Mouse (Mus musculus) kidney, postnatal 4 days (tissue): ENCODE measurements around the gene Drap1.
"Not testable (repeated sequence)": the region's sequence is repeated elsewhere in the genome, so short reads cannot be mapped to it uniquely, and the experiment has no call there.

Source experiments
- DNase-seq, 2 experiments: peaks; one replicate each; pipeline ENCODE4 v3.0.0; 2021; ENCODE audit warnings: mixed read lengths in 2 of 2

Gene Drap1

DNA sequence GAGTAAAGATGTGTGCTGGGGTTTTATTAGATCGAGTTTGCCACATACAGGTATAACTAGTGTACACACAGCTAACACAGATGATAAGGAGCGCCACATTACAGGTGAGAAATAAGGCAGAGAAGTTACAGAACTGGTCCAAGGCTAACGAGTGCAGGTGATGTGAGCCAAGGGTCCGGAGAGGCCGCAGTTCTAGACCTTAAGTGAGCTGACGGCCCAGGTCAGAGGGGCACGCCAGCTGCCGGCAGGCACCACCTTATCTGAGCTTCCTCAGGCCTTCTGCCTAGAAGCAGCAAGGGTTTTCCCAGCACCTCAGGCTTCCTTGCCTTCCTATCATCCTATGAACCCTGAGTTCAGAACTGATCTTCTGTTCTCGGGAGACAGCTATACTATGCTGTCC, 5.1 kb downstream of the Drap1 start:
- DNase-seq = no peak

DNA sequence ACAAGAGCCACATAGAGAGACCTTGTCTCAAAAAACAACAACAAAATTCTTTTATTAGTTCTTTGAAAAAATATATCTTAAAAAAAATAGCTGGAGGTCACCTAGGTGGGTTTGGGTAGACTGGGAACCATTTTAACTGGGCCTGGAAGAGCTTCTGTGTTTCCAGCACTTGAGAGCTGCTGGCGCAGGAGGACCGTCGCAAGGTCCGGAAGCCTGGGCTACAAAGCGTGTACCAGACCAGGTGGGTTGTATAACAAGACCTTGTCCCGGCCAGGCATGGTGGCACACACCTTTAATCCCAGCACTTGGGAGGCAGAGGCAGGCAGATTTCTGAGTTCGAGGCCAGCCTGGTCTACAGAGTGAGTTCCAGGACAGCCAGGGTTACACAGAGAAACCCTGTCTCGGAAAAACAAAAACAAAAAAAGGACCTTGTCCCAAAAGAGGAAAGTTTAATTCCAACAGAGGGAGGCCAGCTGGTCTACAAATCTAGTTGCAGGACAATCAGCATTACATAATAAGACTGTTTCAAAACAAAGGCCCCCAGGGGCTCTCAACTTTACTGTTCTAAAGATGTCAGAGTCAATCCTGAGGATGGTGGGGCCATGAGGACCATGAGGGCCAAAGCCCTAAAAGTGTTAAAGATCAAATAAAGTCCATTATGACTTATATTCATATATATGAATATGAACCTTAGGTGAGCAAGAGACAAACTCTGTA, 5.9 kb downstream of the Drap1 start:
- DNase-seq = no peak

GRCm38 (mm10) chr19:5414534-5414957, 10.2 kb downstream of the Drap1 start:
- DNase-seq = no peak

DNA sequence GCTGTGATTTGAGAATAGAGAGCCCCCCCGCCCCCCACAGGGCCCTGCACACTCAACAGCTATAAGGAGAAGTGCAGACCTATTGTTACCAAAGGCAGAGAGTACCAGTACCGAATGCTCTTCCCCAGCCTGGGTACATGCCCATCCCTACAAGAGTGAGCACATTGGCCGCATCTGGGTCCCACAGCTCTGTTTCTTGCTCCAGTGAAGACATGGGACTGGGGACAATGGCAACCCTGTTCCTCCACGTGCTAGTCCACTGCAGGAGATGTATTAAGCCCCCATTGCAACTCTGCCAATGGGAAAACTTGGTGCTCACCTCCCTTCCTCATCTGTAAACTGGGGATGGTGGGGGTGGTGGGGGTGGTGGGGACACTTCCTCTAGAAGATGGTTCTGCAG, 10.9 kb downstream of the Drap1 start:
- DNase-seq = no peak

GRCm38 (mm10) chr19:5411961-5412360, 12.8 kb downstream of the Drap1 start:
- no peak for DNase-seq

DNA sequence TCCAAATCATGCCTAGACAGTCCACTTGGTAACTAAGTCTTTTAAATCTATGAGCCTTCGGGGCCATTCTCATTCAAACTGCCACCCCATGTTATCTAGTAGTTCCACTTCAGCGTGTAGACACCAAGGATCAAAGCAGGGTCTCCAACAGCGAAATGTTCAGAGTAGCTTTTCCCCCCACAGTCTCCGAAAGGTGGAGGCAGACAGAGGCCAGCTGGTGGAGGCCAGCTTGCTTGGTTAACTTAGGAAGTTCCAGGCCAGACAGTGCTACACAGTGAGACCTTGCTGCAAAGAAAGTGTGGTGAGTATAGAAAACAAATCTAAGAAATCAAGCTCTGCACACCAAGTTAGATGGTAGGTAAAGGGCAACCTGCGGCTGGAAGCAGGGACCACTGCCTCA, 14.1 kb downstream of the Drap1 start:
- DNase-seq = no peak

- DNase-seq = peak; percentile 41 to 58
Observed at GRCm38 (mm10) chr19:5409068-5409467, 15.7 kb downstream of the Drap1 start.

- DNase-seq = no peak
Observed at GRCm38 (mm10) chr19:5408057-5409001, 16.4 kb downstream of the Drap1 start.

- peak; percentile 76 to 83 for DNase-seq
Observed at GRCm38 (mm10) chr19:5407133-5407532, 17.6 kb downstream of the Drap1 start.

DNA sequence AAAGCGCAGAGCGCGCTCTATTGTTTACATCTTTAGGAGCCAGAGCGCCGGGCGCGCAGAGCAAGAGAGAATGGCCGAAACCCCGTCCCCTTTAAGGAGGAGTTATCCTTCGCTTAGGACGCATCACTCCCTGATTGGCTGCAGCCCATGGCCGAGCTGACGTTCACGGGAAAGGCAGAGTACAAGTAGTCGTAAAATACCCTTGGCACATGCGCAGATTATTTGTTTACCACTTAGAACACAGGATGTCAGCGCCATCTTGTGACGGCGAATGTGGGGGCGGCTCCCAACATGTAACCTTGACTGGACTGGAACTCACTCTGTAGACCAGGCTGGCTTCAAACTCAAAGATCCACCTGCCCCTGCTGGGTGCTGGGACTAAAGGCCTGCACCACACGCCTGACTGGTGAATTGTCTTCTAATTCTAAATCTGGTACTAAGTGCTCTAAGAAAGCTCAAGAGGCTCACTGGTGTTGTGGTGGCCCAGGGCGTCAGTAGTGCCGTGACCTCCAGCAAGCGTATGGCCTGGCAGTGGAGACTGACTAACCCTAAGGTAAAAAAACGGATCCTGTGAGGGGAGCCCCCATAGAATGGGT, 18.1 kb downstream of the Drap1 start:
- DNase-seq = peak; percentile 56 to 71

DNA sequence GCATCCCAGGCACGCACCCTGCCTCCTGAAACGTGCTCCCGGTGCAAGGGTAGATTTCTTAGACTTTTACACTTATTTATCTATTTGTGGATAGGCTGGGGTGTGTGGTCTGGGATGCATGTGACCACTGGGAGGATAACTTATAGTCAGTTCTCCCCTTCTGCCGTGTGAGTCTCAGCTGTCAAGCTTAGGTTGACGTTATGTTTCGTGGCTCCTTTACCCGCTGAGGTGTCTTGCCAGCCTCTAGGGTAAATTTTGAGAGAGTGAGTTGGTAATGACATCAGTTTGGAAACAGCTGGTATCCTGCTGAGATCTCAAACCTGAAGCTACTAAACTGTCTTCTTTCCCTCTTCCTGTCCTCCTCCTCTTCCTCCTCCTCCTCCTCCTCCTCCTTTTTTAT, 18.9 kb downstream of the Drap1 start:
- DNase-seq = no peak

- peak; percentile 32 to 52 for DNase-seq
Observed at GRCm38 (mm10) chr19:5402293-5402692, 22.5 kb downstream of the Drap1 start, which contains the start of gene Tsga10ip. Tsga10ip (minus strand) TSS chr19:5402526.

DNA sequence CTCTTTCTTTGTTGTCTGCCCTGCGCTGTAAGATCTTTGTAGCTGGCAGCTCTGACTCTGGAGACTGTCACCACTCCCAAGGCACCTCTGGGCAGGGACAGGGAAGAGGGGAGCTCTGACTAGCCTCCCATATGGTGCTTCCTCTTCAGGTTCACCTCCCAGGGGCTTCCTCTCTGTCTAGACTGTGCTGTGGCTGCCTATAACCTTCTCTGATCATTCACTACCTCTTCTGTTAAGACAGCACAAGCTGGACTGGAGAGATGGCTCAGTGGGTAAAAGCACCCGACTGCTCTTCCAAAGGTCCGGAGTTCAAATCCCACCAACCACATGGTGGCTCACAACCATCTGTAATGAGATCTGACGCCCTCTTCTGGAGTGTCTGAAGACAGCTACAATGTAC, 23.7 kb downstream of the Drap1 start:
- DNase-seq = not testable (repeated sequence)

- DNase-seq = no peak
Observed at GRCm38 (mm10) chr19:5395371-5395770, 29.4 kb downstream of the Drap1 start.

DNA sequence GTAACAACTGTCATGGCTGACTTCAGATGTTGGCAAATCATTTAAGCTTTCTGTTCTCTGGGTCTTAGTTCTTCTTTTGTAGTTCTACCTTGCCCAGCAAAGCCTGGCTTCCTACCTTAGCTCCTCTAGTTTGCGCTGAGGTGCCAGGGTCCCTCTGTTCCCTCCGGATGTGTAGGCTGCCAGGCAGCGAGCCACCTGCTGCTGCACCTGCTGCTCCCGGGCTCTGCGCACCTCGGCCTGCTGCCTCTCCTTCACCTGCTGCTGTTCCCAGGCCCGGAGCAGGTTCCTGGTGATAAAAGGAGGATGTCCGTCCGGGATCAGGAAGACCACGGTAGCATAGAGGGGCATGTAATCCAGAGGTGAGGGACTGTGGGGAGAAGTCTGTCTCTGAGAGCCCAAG, 30.6 kb downstream of the Drap1 start:
- DNase-seq = no peak

- peak; percentile 77 to 80 for DNase-seq
Observed at GRCm38 (mm10) chr19:5392892-5393291, 31.9 kb downstream of the Drap1 start.

- no peak for DNase-seq
Observed at GRCm38 (mm10) chr19:5390416-5390815, 34.4 kb downstream of the Drap1 start.

DNA sequence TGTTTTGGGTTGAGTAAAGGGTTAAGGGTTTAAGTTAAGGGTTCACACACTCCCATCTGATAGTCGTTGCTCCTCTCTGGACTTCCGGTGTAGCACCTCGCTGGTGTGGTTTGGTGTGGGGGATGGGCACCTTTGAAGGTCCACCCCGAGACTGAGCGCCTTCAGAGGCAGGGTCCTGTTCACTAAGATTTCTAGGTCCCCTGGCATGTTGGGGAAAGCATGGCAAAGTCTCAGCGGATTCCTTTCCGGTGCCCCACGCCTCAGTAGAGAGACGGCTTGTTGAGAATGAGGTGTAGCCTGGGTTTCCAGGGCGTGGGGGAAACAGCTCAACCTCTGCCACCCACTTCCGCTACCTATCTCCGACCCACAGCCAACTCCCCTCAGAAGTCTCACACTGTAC, 35.1 kb downstream of the Drap1 start:
- peak; percentile 54 to 73 for DNase-seq

DNA sequence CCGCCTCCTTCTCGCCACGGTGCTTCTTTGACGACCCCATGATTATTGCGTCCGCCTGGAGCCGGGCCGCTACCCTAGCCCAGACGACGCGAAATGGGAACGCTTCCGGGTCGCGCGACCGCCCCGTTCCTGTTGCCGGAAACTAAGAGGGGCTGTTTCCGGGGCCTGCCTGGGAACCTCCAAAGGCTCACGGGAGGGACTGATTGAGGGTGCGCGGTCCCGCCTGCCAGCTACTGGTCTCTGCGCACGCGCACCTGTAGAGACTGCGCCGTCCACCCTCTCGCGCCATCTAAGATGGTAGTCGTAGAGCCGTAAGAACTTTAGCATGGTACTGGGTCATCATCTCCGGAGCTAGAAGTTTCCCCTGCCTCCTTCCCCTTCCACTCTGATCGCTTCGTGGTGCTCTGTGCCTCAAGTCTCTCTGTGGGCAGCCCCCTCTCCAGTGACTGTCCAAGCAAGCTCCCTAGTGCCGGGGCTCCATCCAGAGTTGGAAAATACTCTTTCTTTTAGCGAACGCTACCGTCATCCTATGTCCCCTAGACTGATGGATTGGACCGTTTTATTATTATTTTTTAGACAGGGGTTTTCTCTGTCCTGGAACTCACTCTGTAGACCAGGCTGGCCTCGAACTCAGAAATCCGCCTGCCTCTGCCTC, 36.1 kb downstream of the Drap1 start, which contains the start of gene Sart1:
Sart1 (minus strand) TSS at position 116 of the 655 bp plus-strand sequence.
- peak; percentile 96 to 98 for DNase-seq

GRCm38 (mm10) chr19:5388011-5388441, 36.8 kb downstream of the Drap1 start:
- peak; percentile 61 to 68 for DNase-seq

DNA sequence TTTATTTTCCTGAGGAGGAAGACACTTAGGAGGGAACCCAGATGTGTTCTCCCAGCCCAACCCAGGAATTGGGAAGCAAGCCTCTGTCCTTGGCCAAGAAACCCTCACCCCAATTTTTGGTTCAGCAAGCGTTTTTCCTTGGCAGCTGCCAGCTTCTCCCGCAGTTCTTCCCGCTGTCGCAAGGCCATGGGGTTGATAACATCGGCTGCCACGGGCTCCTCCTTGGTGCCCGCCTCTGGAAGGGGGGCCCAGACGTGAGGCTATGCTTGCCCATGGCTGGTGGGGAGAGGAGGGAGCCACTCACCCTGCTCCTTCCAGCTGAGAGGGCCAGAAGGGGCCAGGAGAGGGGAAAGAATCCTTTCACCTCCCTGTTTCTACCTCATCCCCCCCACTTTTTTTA, 40.1 kb downstream of the Drap1 start:
- DNase-seq = no peak

GRCm38 (mm10) chr19:5383326-5383725, 41.5 kb downstream of the Drap1 start:
- no peak for DNase-seq

GRCm38 (mm10) chr19:5377446-5377845, 47.3 kb downstream of the Drap1 start:
- no peak for DNase-seq
